Mouse (Mus musculus) kidney, adult 2 months (tissue): ENCODE results near the gene Zbtb9. TPM values are rescaled to one million over a fixed set of nuclear protein-coding genes. Genes with fewer than 3 reads are reported as not detected.

Experiments used
- DNase-seq: peaks from one replicate; pipeline ENCODE4 v3.0.0; 2021
- H3K27ac ChIP-seq: fragments of 200-500 bp; 2 replicates; pipeline ENCODE4 v1.5.1; 2012; ENCODE audit warnings: low read depth, low read length, control low read depth, inconsistent platforms; ENCODE audit not compliant: insufficient read depth
- H3K27me3 ChIP-seq: fragments of 200-500 bp; replicated peaks from 2 replicates; pipeline ENCODE4 v1.6.1; 2012; ENCODE audit warnings: mild to moderate bottlenecking, moderate library complexity, low read length, inconsistent platforms; ENCODE audit not compliant: control insufficient read depth, insufficient read depth
- H3K36me3 ChIP-seq: fragments of 200-500 bp; 2 replicates; pipeline ENCODE4 v1.6.1; 2012; ENCODE audit warnings: mild to moderate bottlenecking, moderate library complexity, low read length, inconsistent platforms; ENCODE audit not compliant: control insufficient read depth, insufficient read depth
- H3K4me1 ChIP-seq: fragments of 200-500 bp; 2 replicates; pipeline ENCODE4 v1.6.1; 2011; ENCODE audit warnings: low read length; ENCODE audit not compliant: control insufficient read depth, insufficient read depth
- H3K4me3 ChIP-seq: fragments of 200-500 bp; 2 replicates; pipeline ENCODE4 v1.5.1; 2011; ENCODE audit warnings: mild to moderate bottlenecking, low read depth, low read length, control low read depth; ENCODE audit not compliant: insufficient read depth
- CTCF ChIP-seq: fragments of 200-500 bp; conservative IDR thresholded peaks from 2 replicates; pipeline ENCODE4 v1.5.1; 2011; ENCODE audit warnings: low read depth, mild to moderate bottlenecking, control low read depth, low read length, moderate library complexity, mixed read lengths; ENCODE audit not compliant: insufficient read depth, insufficient read length
- POLR2A ChIP-seq: fragments of 200-500 bp; IDR thresholded peaks from one replicate; pipeline ENCODE4 v1.6.1; 2011; ENCODE audit warnings: low read depth, low read length, control low read depth
- WGBS: fragments of 180-500 bp; shearing (Covaris S2); methylation state at CpG from one replicate; pipeline ENCODE4 v1.1.7; 2018; 5-methylcytosine and 5-hydroxymethylcytosine counted together
- polyA plus RNA-seq: library from polyadenylated mRNA; depleted of rRNA; stranded (reverse); fragments of >200 nt; gene quantifications from 2 replicates; pipeline ENCODE4 v1.2.3, GENCODE M21; 2012

Zbtb9 gene
- polyA plus RNA-seq, 1 experiment: 6.5 TPM

- WGBS: 28% methylated on average over 16 of the region's 16 CpGs
Observed at GRCm38 (mm10) chr17:26953726-26954125, 19.2 kb upstream of the Zbtb9 start.

GRCm38 (mm10) chr17:26956309-26956708 is 16.7 kb upstream of the Zbtb9 start:
- Histone ChIP-seq H3K4me3 (no peak overlapping the region), H3K27ac (no peak overlapping the region), H3K4me1 (no peaks in the 10 kb centered on the region; the same call in 1 of the 2 replicates), H3K36me3 (no peaks in the 10 kb centered on the region), H3K27me3 (no peaks in the 10 kb centered on the region)
- WGBS: 75% methylated on average over 5 of the region's 5 CpGs
- DNase-seq: no peak
- no peak for TF ChIP-seq CTCF
- no peak for TF ChIP-seq POLR2A

More at GRCm38 (mm10) chr17:26953726-26954125, 19.2 kb upstream of the Zbtb9 start:
- Histone ChIP-seq H3K36me3 (no peaks in the 10 kb centered on the region), H3K27me3 (no peaks in the 10 kb centered on the region), H3K4me1 (no peaks in the 10 kb centered on the region; the same call in none of the 2 replicates), H3K27ac (no peak overlapping the region), H3K4me3 (no peak overlapping the region)
- no peak for DNase-seq
- TF ChIP-seq POLR2A (no peak), CTCF (no peak)

GRCm38 (mm10) chr17:26956895-26957294 is 16.1 kb upstream of the Zbtb9 start:
- TF ChIP-seq POLR2A: no peak
- TF ChIP-seq CTCF: no peak
- Histone ChIP-seq H3K36me3 (no peaks in the 10 kb centered on the region), H3K27ac (no peak overlapping the region), H3K27me3 (no peaks in the 10 kb centered on the region), H3K4me1 (no peaks in the 10 kb centered on the region; the same call in 1 of the 2 replicates), H3K4me3 (no peak overlapping the region)
- WGBS: 92% methylated on average over 18 of the region's 18 CpGs
- DNase-seq: no peak

- Histone ChIP-seq H3K4me1 (no peaks in the 10 kb centered on the region), H3K36me3 (no peaks in the 10 kb centered on the region), H3K27me3 (no peaks in the 10 kb centered on the region), H3K27ac (no peak overlapping the region), H3K4me3 (no peak overlapping the region)
- TF ChIP-seq POLR2A (no peak), CTCF (no peak)
- WGBS: 92% methylated on average over 5 of the region's 5 CpGs
- no peak for DNase-seq
Observed at GRCm38 (mm10) chr17:26957872-26958271, 15.1 kb upstream of the Zbtb9 start.

GRCm38 (mm10) chr17:26958880-26959279 is 14.1 kb upstream of the Zbtb9 start:
- no peak overlapping the region for H3K27ac ChIP-seq
- H3K4me3 ChIP-seq: no peak overlapping the region
- no peak for TF ChIP-seq POLR2A
- no peak for TF ChIP-seq CTCF
- H3K27me3 ChIP-seq: no peaks in the 10 kb centered on the region
- WGBS: 63% methylated on average over 5 of the region's 5 CpGs
- no peaks in the 10 kb centered on the region for H3K36me3 ChIP-seq
- DNase-seq: no peak
- H3K4me1 ChIP-seq: no peaks in the 10 kb centered on the region

- WGBS: 92% methylated on average over 4 of the region's 4 CpGs
- DNase-seq: no peak
- Histone ChIP-seq H3K4me3 (no peak overlapping the region), H3K27me3 (no peaks in the 10 kb centered on the region), H3K27ac (no peak overlapping the region), H3K4me1 (no peaks in the 10 kb centered on the region), H3K36me3 (no peaks in the 10 kb centered on the region)
- TF ChIP-seq POLR2A: no peak
- no peak for TF ChIP-seq CTCF
Observed at GRCm38 (mm10) chr17:26959815-26960214, 13.2 kb upstream of the Zbtb9 start.

- Histone ChIP-seq H3K36me3 (no peaks in the 10 kb centered on the region), H3K27me3 (no peaks in the 10 kb centered on the region), H3K27ac (no peak overlapping the region), H3K4me3 (no peak overlapping the region), H3K4me1 (no peaks in the 10 kb centered on the region)
- 95% methylated on average over 21 of the region's 21 CpGs for WGBS
- DNase-seq: no peak
- TF ChIP-seq POLR2A: no peak
- no peak for TF ChIP-seq CTCF
Observed at GRCm38 (mm10) chr17:26961572-26962240, 11.3 kb upstream of the Zbtb9 start.
